ENCODE assay signal across 28 mouse cellular contexts in the genomic region with DNA sequence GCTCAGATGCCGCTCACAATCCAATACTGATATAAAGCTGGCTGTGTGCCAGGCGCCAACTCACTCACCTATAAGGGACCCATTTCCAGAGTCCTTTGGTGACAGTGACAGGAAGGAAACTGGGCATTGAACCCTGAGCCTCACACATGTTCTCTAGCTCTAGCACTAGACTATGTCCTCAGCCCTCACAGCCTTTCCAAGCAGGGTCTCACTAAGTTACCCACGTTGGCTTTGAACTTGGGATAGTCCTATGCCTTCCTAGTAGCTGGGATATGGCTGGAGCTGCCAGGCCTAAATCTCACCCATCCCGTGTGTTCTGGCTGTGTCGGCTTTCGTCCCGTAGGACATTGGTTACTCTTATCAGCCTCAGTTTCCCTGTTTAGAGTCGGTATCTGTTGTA.
"Had no signal": no experiment of that assay in that cellular context is flagged by ENCODE, and none has a peak within 500 bp of the region (broad histone marks: within the 10 kb centered on the region; RNA-seq: fewer than 3 reads in every experiment).

No protein-coding gene starts in this region.

- H3K27me3 ChIP-seq: limb, embryonic 12.5 days; limb, embryonic 13.5 days; limb, embryonic 15.5 days; liver, embryonic 12.5 days; liver, embryonic 13.5 days; liver, embryonic 15.5 days; lung, embryonic 15.5 days; megakaryocyte, embryonic 14.5 days; midbrain, embryonic 12.5 days; midbrain, embryonic 13.5 days; midbrain, embryonic 15.5 days; neural tube, embryonic 12.5 days had no signal

- H3K9me3 ChIP-seq: limb, embryonic 10.5 days; limb, embryonic 12.5 days; limb, embryonic 13.5 days; limb, embryonic 15.5 days; liver, embryonic 12.5 days; liver, embryonic 13.5 days; liver, embryonic 15.5 days; lung, embryonic 15.5 days; midbrain, embryonic 10.5 days; midbrain, embryonic 12.5 days; midbrain, embryonic 13.5 days; midbrain, embryonic 15.5 days; neural tube, embryonic 12.5 days had no signal

- H3K36me3 ChIP-seq: limb, embryonic 10.5 days; limb, embryonic 12.5 days; limb, embryonic 13.5 days; limb, embryonic 15.5 days; liver, embryonic 12.5 days; liver, embryonic 13.5 days; liver, embryonic 15.5 days; lung, embryonic 15.5 days; midbrain, embryonic 10.5 days; midbrain, embryonic 12.5 days; midbrain, embryonic 13.5 days; midbrain, embryonic 15.5 days; neural tube, embryonic 12.5 days had no signal

- H3K4me1 ChIP-seq: limb, embryonic 15.5 days; liver, embryonic 12.5 days; liver, embryonic 13.5 days; liver, embryonic 15.5 days; megakaryocyte, embryonic 14.5 days; neural tube, embryonic 12.5 days had no signal

- DNase-seq: left cerebral cortex, postnatal 4 days; liver; liver, embryonic 13.5 days; liver, postnatal 0 days; lung, adult 18-20 months; lung, adult 2 months; lung, embryonic 14.5 days; lung, postnatal 10 days; lung, postnatal 14 days; lung, postnatal 36 days; lung, postnatal 4 days; midbrain, embryonic 14.5 days had no signal

- H3K27ac ChIP-seq: limb, embryonic 10.5 days; limb, embryonic 12.5 days; limb, embryonic 13.5 days; limb, embryonic 15.5 days; liver, embryonic 12.5 days; liver, embryonic 13.5 days; liver, embryonic 14.5 days; liver, embryonic 15.5 days; lung, embryonic 15.5 days; macrophage; midbrain, embryonic 10.5 days; midbrain, embryonic 12.5 days; midbrain, embryonic 13.5 days; midbrain, embryonic 15.5 days; neural tube, embryonic 12.5 days had no signal

- H3K4me3 ChIP-seq: limb, embryonic 10.5 days; limb, embryonic 12.5 days; limb, embryonic 13.5 days; limb, embryonic 15.5 days; liver, embryonic 12.5 days; liver, embryonic 13.5 days; liver, embryonic 15.5 days; lung, embryonic 15.5 days; megakaryocyte, embryonic 14.5 days; midbrain, embryonic 10.5 days; midbrain, embryonic 12.5 days; midbrain, embryonic 13.5 days; midbrain, embryonic 15.5 days; myocyte; neural tube, embryonic 12.5 days had no signal
